Mouse (Mus musculus) liver (tissue): ENCODE results near the gene Tprn.
A peak's percentile ranks its signal among the peaks of the same experiment; 100 is the strongest.

Experiments
- DNase-seq: peaks from one replicate; pipeline ENCODE4 v3.0.0-alpha.2; 2020; ENCODE audit warnings: mixed read lengths

The Tprn gene

GRCm38 (mm10) chr2:25303452-25303851, 41.0 kb downstream of the Tprn start:
- no peak for DNase-seq

- DNase-seq, result no peak
Observed at GRCm38 (mm10) chr2:25303931-25304656, 41.7 kb downstream of the Tprn start.

- DNase-seq, result peak; percentile 26
Observed at GRCm38 (mm10) chr2:25304657-25305541, 42.5 kb downstream of the Tprn start.

- no peak for DNase-seq
Observed at GRCm38 (mm10) chr2:25305587-25306359, 43.4 kb downstream of the Tprn start.

GRCm38 (mm10) chr2:25310180-25310579, 47.8 kb downstream of the Tprn start:
- DNase-seq, result no peak

- DNase-seq, result no peak
Observed at GRCm38 (mm10) chr2:25310969-25311368, 48.6 kb downstream of the Tprn start.

- DNase-seq, result no peak
Observed at GRCm38 (mm10) chr2:25311491-25311891, 49.1 kb downstream of the Tprn start.

- no peak for DNase-seq
Observed at GRCm38 (mm10) chr2:25318119-25318966, 55.9 kb downstream of the Tprn start.

- DNase-seq, result peak; percentile 69
Observed at GRCm38 (mm10) chr2:25318971-25319773, 56.8 kb downstream of the Tprn start, which contains the start of gene Grin1. Gene Grin1 (minus strand): TSS chr2:25319187.
